26 mouse cellular contexts compared by ENCODE assay signal in genomic region chr6:86686971-86687370, GRCm38 (mm10). TPM values are rescaled to one million over a fixed set of nuclear protein-coding genes. Genes with fewer than 3 reads are reported as not detected.
A peak's percentile ranks its signal among the peaks of the same experiment; 100 is the strongest.
DNase-seq lines count a peak whose midpoint lies in the region; ATAC-seq and TF ChIP-seq lines count a peak whose summit lies in the region.
"Had no signal": no experiment of that assay in that cellular context is flagged by ENCODE, and none has a peak within 500 bp of the region (broad histone marks: within the 10 kb centered on the region; RNA-seq: fewer than 3 reads in every experiment).

No protein-coding gene starts in this region.

- no peaks in the 10 kb centered on the region for H3K27me3 ChIP-seq in midbrain, embryonic 13.5 days
- no peaks in the 10 kb centered on the region for H3K27me3 ChIP-seq in midbrain, embryonic 16.5 days (ENCODE audit: control insufficient read depth, insufficient read depth, low read depth, low read length)
- H3K27me3 ChIP-seq in Patski, result no peaks in the 10 kb centered on the region
- H3K27me3 ChIP-seq in liver, embryonic 11.5 days (replicated peaks; ENCODE audit: control insufficient read depth, insufficient read depth, low read length), result no peaks in the 10 kb centered on the region
- H3K27me3 ChIP-seq: CH12.LX had no signal

- DNase-seq in 3T3-L1 (ENCODE audit: low read depth, low spot score) (peak; percentile 90), NIH3T3 (ENCODE audit: low read depth) (peak; percentile 71), Patski (ENCODE audit: low read depth, low spot score) (peak; percentile 86)
- DNase-seq in liver, embryonic 11.5 days (ENCODE audit: low spot score), result no peak
- DNase-seq in kidney, adult 9 months, result no peak
- no peak for DNase-seq in adrenal gland, postnatal 4 days (ENCODE audit: low spot score in 2 of 2)
- DNase-seq: adrenal gland, adult 2 months; adrenal gland, adult 8-10 months; adrenal gland, postnatal 10 days; adrenal gland, postnatal 14 days; adrenal gland, postnatal 25 days; adrenal gland, postnatal 36 days; B cell, adult 2 months; cerebellum, adult 11 months; cerebellum, adult 11-12 months; cerebellum, adult 18-20 months; cerebellum, adult 2 months; cerebellum, adult 8-10 months; cerebellum, adult 9-10 months had no signal

- peaks cover 43% of the 10 kb centered on the region for H3K36me3 ChIP-seq in midbrain, embryonic 13.5 days
- H3K36me3 ChIP-seq in midbrain, embryonic 16.5 days (ENCODE audit: control insufficient read depth, insufficient read depth, low read length), result peaks cover 14% of the 10 kb centered on the region
- H3K36me3 ChIP-seq in liver, embryonic 11.5 days (ENCODE audit: control insufficient read depth, insufficient read depth, low read length), result no peaks in the 10 kb centered on the region; the same call in 1 of the 2 replicates

- H3K4me2 ChIP-seq in midbrain, embryonic 13.5 days (replicated peaks), result no peak overlapping the region
- H3K4me2 ChIP-seq in midbrain, embryonic 16.5 days (ENCODE audit: low read length), result no peak overlapping the region
- H3K4me2 ChIP-seq in liver, embryonic 11.5 days, result no peak overlapping the region

- no peak for TF ChIP-seq CTCF in Patski (IDR thresholded peaks at IDR 0.05)

- CTCF ChIA-PET in Patski (lab: Charles Lee), result no interaction called here

- ATAC-seq in midbrain, embryonic 13.5 days, result no peak
- ATAC-seq in midbrain, embryonic 16.5 days, result no peak
- peak; percentile 65 for ATAC-seq in Patski
- ATAC-seq in liver, embryonic 11.5 days (replicated peaks; ENCODE audit: low FRiP score), result no peak
- ATAC-seq: activated CD4-positive, CD25-positive, alpha-beta regulatory T cell, adult 4 months; CD4-positive, CD25-positive, alpha-beta regulatory T cell, adult 4 months had no signal

- in situ Hi-C loops in Patski (cut with MboI; ENCODE audit: low pct_unique_long_range_greater_than_20kb), result no loop called here

- H3K4me1 ChIP-seq in midbrain, embryonic 13.5 days (replicated peaks), result peaks cover 13% of the 10 kb centered on the region
- H3K4me1 ChIP-seq in midbrain, embryonic 16.5 days (ENCODE audit: control insufficient read depth, insufficient read depth, low read length), result peaks cover 9% of the 10 kb centered on the region
- H3K4me1 ChIP-seq in liver, embryonic 11.5 days (replicated peaks; ENCODE audit: control insufficient read depth, insufficient read depth, low read length), result peaks cover 6% of the 10 kb centered on the region; the same call in 1 of the 2 replicates

- H3K4me3 ChIP-seq in midbrain, embryonic 13.5 days (replicated peaks), result no peak overlapping the region
- no peak overlapping the region for H3K4me3 ChIP-seq in midbrain, embryonic 16.5 days (ENCODE audit: low read depth, low read length)
- H3K4me3 ChIP-seq in liver, embryonic 11.5 days (ENCODE audit: low read depth, low read length), result no peak overlapping the region

- POLR2A ChIA-PET in Patski (lab: Charles Lee), result interaction anchor here (0.7 kb wide), 1 partner anchor 47 kb away, joined by 5 read pairs; no protein-coding TSS in a partner anchor

- no peaks in the 10 kb centered on the region for H3K9me3 ChIP-seq in midbrain, embryonic 13.5 days
- no peaks in the 10 kb centered on the region for H3K9me3 ChIP-seq in midbrain, embryonic 16.5 days (replicated peaks; ENCODE audit: control insufficient read depth, low read length, poor library complexity, severe bottlenecking)
- no peaks in the 10 kb centered on the region for H3K9me3 ChIP-seq in liver, embryonic 11.5 days (ENCODE audit: control insufficient read depth, low read length)
- H3K9me3 ChIP-seq: G1E had no signal

- H3K9ac ChIP-seq in midbrain, embryonic 13.5 days (replicated peaks), result 0 out of 2 replicates have a peak overlapping the region, but pooled peaks have one; percentile 10
- H3K9ac ChIP-seq in midbrain, embryonic 16.5 days (ENCODE audit: low read depth, low read length), result no peak overlapping the region
- H3K9ac ChIP-seq in liver, embryonic 11.5 days (ENCODE audit: low read depth, low read length), result no peak overlapping the region

- no peak overlapping the region for H3K27ac ChIP-seq in midbrain, embryonic 13.5 days
- H3K27ac ChIP-seq in midbrain, embryonic 16.5 days (ENCODE audit: low read length), result no peak overlapping the region
- H3K27ac ChIP-seq in liver, embryonic 11.5 days (ENCODE audit: low read depth, low read length), result no peak overlapping the region

- WGBS in midbrain, embryonic 13.5 days, result 67% methylated on average over 1 of the region's 1 CpGs
- 67% methylated on average over 1 of the region's 1 CpGs for WGBS in midbrain, embryonic 16.5 days
- 61% methylated on average over 1 of the region's 1 CpGs for WGBS in liver, embryonic 11.5 days

RNA-seq across cellular contexts. Expression of gene Snrnp27, which starts 2.6 kb away (rescaled TPM):
- polyA plus RNA-seq in midbrain, embryonic 13.5 days (2015; fragmentation: Nextera tagmentation; extraction: Ambion mirVana), result 117 and 125 TPM in 2 replicates
- polyA plus RNA-seq in midbrain, embryonic 16.5 days (2015; fragmentation: Nextera tagmentation; extraction: Ambion mirVana), result 94.6 and 94.8 TPM in 2 replicates
- polyA plus RNA-seq in Patski (2021), result 104 TPM
- 109 and 122 TPM in 2 replicates for polyA plus RNA-seq in liver, embryonic 11.5 days (2014; fragmentation: Nextera tagmentation; extraction: Ambion mirVana)
- 10 to 100 TPM; 65.1 to 71.2 TPM for total RNA-seq in adrenal gland, postnatal 4 days (2021)

RNA-seq across cellular contexts. Expression of gene Mxd1, which starts 18.0 kb away (rescaled TPM):
- 26.3 and 27.9 TPM in 2 replicates for polyA plus RNA-seq in midbrain, embryonic 13.5 days (2015; fragmentation: Nextera tagmentation; extraction: Ambion mirVana)
- polyA plus RNA-seq in midbrain, embryonic 16.5 days (2015; fragmentation: Nextera tagmentation; extraction: Ambion mirVana), result 20.2 and 21.7 TPM in 2 replicates
- 4.8 TPM for polyA plus RNA-seq in Patski (2021)
- polyA plus RNA-seq in liver, embryonic 11.5 days (2014; fragmentation: Nextera tagmentation; extraction: Ambion mirVana), result 11.5 and 13.4 TPM in 2 replicates
- total RNA-seq in adrenal gland, postnatal 4 days (2021), result 10 to 100 TPM; 12.8 to 14.2 TPM

RNA-seq across cellular contexts. Expression of gene Gmcl1, which starts 46.2 kb away (rescaled TPM):
- polyA plus RNA-seq in midbrain, embryonic 13.5 days (2015; fragmentation: Nextera tagmentation; extraction: Ambion mirVana), result 36.0 and 41.0 TPM in 2 replicates
- 27.9 and 31.6 TPM in 2 replicates for polyA plus RNA-seq in midbrain, embryonic 16.5 days (2015; fragmentation: Nextera tagmentation; extraction: Ambion mirVana)
- polyA plus RNA-seq in Patski (2021), result 59.1 TPM
- 17.9 and 21.9 TPM in 2 replicates for polyA plus RNA-seq in liver, embryonic 11.5 days (2014; fragmentation: Nextera tagmentation; extraction: Ambion mirVana)
- total RNA-seq in adrenal gland, postnatal 4 days (2021), result 10 to 100 TPM; 17.9 to 22.4 TPM

RNA-seq across cellular contexts. Expression of gene Asprv1, which starts 59.0 kb away (rescaled TPM):
- 0.50 and 0.59 TPM in 2 replicates for polyA plus RNA-seq in midbrain, embryonic 13.5 days (2015; fragmentation: Nextera tagmentation; extraction: Ambion mirVana)
- polyA plus RNA-seq in midbrain, embryonic 16.5 days (2015; fragmentation: Nextera tagmentation; extraction: Ambion mirVana), result 0.45 and 0.62 TPM in 2 replicates
- not detected for polyA plus RNA-seq in Patski (2021)
- polyA plus RNA-seq in liver, embryonic 11.5 days (2014; fragmentation: Nextera tagmentation; extraction: Ambion mirVana), result 0.19 and 0.36 TPM in 2 replicates
- total RNA-seq in adrenal gland, postnatal 4 days (2021), result 1 to 10 TPM in 1 of 2 experiments, under 1 TPM in 1; 0.99 to 1.1 TPM
- total RNA-seq: adrenal gland, adult 2 months; adrenal gland, postnatal 14 days; adrenal gland, postnatal 25 days; CH12.LX; MEL had no signal
- polyA plus RNA-seq: G1E had no signal

Comparison
In these comparisons a context has a peak if more than half of its experiments do, and no peak if none do; other contexts are left out.
1. DNase-seq: peak in 3T3-L1 (single experiment), NIH3T3 (single experiment) and Patski (single experiment); none in liver, embryonic 11.5 days (single experiment), kidney, adult 9 months (single experiment) and adrenal gland, postnatal 4 days (0 of 2).